Mouse (Mus musculus) ovary, adult 2 months (tissue): ENCODE results near the gene Hs3st2. TPM values are rescaled to one million over a fixed set of nuclear protein-coding genes. Genes with fewer than 3 reads are reported as not detected.

Source experiments
- polyA plus RNA-seq: library from polyadenylated mRNA; depleted of rRNA; stranded (reverse); fragments of >200 nt; gene quantifications from 2 replicates; pipeline ENCODE4 v1.2.3, GENCODE M21; 2012; rRNA removed

Gene Hs3st2
- polyA plus RNA-seq = not detected in 2 replicates

GRCm38 (mm10) chr7:121391225-121391983 lies at the start of gene Hs3st2:
TSS of gene Hs3st2 (plus strand) at chr7:121391859.

